Mouse (Mus musculus) liver, embryonic 14.5 days (tissue): Measurements from ENCODE around the gene Ifngr1.

Source experiments
- CTCF ChIP-seq: IDR thresholded peaks from 2 replicates; pipeline ENCODE4 v1.5.1; 2016; ENCODE audit warnings: antibody characterized with exemption, low read depth, control low read depth
- EP300 ChIP-seq: IDR thresholded peaks from 2 replicates; pipeline ENCODE4 v1.6.1; 2016; ENCODE audit warnings: antibody characterized with exemption, low read depth

- TF ChIP-seq CTCF, result no peak
- TF ChIP-seq EP300, result no peak
Observed at GRCm38 (mm10) chr10:19594201-19594905, 2.6 kb downstream of the Ifngr1 start.
